Mouse (Mus musculus) testis, adult 2 months (tissue): ENCODE measurements around the gene Nfix.

ENCODE experiments used
- CTCF ChIP-seq: fragments of 200-500 bp; IDR thresholded peaks from 2 replicates; pipeline ENCODE4 v1.5.1; 2012; ENCODE audit warnings: low read depth, mild to moderate bottlenecking, inconsistent platforms, low read length, moderate library complexity; ENCODE audit not compliant: control insufficient read depth, insufficient read depth, insufficient replicate concordance
- POLR2A ChIP-seq: fragments of 200-500 bp; IDR thresholded peaks from 2 replicates; pipeline ENCODE4 v1.6.1; 2012; ENCODE audit warnings: low read depth, mild to moderate bottlenecking, inconsistent platforms, low read length, moderate library complexity; ENCODE audit not compliant: control insufficient read depth

DNA sequence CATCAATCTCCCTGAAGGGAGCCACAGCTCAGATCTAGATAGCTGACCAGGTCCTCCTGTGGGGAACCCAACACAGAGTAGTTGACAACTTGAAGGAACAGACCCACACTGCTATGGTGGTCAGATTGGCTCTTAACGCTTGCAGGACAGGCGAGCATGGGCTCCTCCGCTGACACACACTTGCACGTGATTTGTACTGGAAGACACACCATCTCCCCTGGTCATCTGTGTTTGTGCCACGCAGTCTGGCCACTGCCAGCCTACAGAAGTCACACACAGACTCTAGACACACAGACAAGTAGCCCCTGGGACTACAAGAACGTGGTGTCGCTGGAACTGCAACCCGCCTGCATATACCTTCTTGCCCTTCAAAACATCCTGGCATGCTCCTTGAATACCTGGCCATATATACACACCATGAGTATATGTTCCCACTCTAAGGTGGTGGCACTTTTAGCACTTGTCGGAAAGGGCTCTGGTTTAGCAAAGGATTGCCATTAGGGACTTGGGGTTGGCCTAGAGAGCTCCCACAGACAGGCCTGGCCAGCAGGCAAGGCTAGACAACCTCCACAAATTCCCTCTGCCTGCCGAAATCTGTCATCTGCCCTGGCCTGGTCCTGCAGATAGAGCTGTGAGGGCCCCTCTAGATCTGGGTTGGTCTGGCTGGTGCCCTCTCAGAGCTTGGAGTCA is 1.6 kb downstream of the Nfix start:
- TF ChIP-seq POLR2A, result no peak
- no peak for TF ChIP-seq CTCF
